Mouse (Mus musculus): Measurements from ENCODE around the gene Arhgef33. TPM values are rescaled to one million over a fixed set of nuclear protein-coding genes. Genes with fewer than 3 reads are reported as not detected.

Gene Arhgef33
- polyA plus RNA-seq, 1 experiment from 2014 or later: 1.2 TPM

DNA sequence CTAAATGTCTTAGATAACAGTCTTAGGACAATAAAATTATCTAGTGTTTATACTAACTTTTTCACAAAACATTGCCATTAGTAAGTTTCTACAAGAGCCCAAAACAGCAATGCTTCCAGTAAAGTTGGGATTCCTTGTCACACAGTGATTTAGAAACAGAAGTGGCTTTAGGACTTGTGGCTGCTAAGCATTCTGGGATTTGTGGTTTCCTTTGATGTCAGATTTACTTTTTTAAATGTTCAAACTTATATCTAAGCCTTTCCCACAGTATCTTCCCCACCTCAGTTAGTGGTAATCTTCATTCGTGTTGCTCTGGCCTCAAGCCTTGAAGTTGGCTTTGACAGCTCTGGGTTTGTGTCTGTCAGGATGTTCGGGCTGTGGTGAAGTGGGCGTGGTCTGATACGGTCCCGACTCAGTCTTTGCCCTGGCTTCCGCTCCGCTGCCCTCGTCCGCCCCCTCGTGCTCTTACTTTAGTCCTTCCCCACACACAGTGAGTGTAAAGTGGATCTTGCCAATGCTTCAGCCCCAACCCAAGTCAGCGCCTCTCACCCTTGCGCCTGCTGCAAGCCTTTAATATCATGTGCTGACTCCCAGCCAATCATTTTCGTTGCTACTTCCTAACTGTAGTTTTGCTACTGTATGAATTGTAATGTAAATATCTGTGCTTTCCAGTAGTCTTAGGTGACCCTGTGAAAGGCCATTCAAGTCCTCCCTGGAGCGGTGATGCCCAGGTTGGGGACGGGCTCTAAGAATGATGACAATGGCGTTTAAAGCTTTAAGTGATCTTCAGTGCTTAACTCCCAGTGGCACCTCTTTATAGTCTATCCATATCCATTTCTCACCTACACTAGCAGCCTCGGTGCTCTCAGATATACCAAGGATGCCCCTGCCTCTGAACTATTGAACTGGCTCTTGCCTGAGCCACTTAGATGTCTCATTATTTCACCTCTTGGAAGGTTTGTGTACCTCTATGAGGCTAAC lies 84.5 kb downstream of the Arhgef33 start:
- no peak overlapping the region for H3K27ac ChIP-seq (ENCODE audit: low read length)
- H3K4me2 ChIP-seq (replicated peaks; ENCODE audit: low read depth, low read length): peak overlapping the region; percentile 56
- peak overlapping the region; percentile 40 for H3K4me3 ChIP-seq (ENCODE audit: low read depth, low read length)
- no peaks in the 10 kb centered on the region for H3K4me1 ChIP-seq (ENCODE audit: control insufficient read depth, insufficient read depth, low read length)
- peak; percentile 79 for ATAC-seq (ENCODE audit: insufficient number of reproducible peaks, insufficient read depth, low FRiP score, low read depth)
- 10% methylated on average over 17 of the region's 17 CpGs for WGBS
- H3K9me3 ChIP-seq (ENCODE audit: control insufficient read depth, low read depth, low read length): no peaks in the 10 kb centered on the region
- H3K36me3 ChIP-seq (ENCODE audit: control insufficient read depth, insufficient read depth, low read length): no peaks in the 10 kb centered on the region
- H3K27me3 ChIP-seq (ENCODE audit: control insufficient read depth, insufficient read depth, low read length): no peaks in the 10 kb centered on the region
- H3K9ac ChIP-seq (replicated peaks; ENCODE audit: low read depth, low read length): peak overlapping the region; percentile 11; the same call in 1 of the 2 replicates

DNA sequence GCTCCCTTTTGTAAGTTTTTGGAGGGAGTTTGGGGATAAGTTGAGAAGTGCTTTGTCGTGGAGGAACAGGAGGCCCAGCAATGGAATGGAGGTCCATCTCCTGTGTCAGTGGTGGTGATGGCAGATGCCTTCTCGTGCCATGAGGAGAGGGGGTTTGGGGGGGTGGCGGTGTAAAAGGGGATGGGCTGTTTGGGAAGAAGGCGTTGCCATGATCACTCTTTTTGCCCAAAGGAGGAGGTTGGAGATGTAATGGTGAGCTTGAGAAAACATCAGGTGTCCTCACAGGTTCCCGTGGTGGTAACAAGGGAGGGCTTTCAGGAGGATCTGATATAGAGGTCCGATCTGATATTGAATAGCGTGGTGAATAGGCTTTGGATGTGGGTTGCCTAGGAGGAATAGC lies 91.0 kb downstream of the Arhgef33 start:
- H3K9me3 ChIP-seq (ENCODE audit: control insufficient read depth, low read depth, low read length): no peaks in the 10 kb centered on the region
- 96% methylated on average over 7 of the region's 7 CpGs for WGBS
- no peak overlapping the region for H3K9ac ChIP-seq (replicated peaks; ENCODE audit: low read depth, low read length)
- no peak overlapping the region for H3K27ac ChIP-seq (ENCODE audit: low read length)
- no peak overlapping the region for H3K4me2 ChIP-seq (replicated peaks; ENCODE audit: low read depth, low read length)
- H3K27me3 ChIP-seq (ENCODE audit: control insufficient read depth, insufficient read depth, low read length): no peaks in the 10 kb centered on the region
- no peaks in the 10 kb centered on the region for H3K4me1 ChIP-seq (ENCODE audit: control insufficient read depth, insufficient read depth, low read length)
- peaks cover 12% of the 10 kb centered on the region for H3K36me3 ChIP-seq (ENCODE audit: control insufficient read depth, insufficient read depth, low read length)
- ATAC-seq (ENCODE audit: insufficient number of reproducible peaks, insufficient read depth, low FRiP score, low read depth): no peak
- no peak overlapping the region for H3K4me3 ChIP-seq (ENCODE audit: low read depth, low read length)

DNA sequence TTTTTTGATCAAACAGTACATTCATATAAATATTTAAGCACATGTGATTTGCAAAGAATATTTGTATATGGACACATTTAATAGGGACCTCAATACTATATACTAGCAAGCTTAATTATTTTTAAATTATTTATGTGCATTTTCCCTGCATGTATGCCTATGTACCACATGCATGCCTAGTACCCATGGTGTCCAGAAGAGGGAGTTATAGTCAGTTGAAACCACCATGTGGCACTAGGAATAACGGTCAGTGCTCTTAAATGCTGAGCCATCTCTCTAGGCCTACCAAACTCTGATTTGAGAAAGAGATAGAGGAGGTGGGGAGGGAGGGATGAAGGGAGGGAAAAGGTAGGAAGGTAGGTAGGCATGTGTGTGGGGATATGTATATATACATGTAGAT lies 104.0 kb downstream of the Arhgef33 start:
- Histone ChIP-seq H3K36me3 (ENCODE audit: control insufficient read depth, insufficient read depth, low read length) (peaks cover 56% of the 10 kb centered on the region), H3K9me3 (ENCODE audit: control insufficient read depth, low read depth, low read length) (no peaks in the 10 kb centered on the region), H3K27me3 (ENCODE audit: control insufficient read depth, insufficient read depth, low read length) (no peaks in the 10 kb centered on the region), H3K4me3 (ENCODE audit: low read depth, low read length) (no peak overlapping the region), H3K27ac (ENCODE audit: low read length) (no peak overlapping the region), H3K4me2 (replicated peaks; ENCODE audit: low read depth, low read length) (no peak overlapping the region), H3K4me1 (ENCODE audit: control insufficient read depth, insufficient read depth, low read length) (no peaks in the 10 kb centered on the region), H3K9ac (replicated peaks; ENCODE audit: low read depth, low read length) (no peak overlapping the region)
- no peak for ATAC-seq (ENCODE audit: insufficient number of reproducible peaks, insufficient read depth, low FRiP score, low read depth)
- WGBS: 63% methylated on average over 1 of the region's 1 CpGs

DNA sequence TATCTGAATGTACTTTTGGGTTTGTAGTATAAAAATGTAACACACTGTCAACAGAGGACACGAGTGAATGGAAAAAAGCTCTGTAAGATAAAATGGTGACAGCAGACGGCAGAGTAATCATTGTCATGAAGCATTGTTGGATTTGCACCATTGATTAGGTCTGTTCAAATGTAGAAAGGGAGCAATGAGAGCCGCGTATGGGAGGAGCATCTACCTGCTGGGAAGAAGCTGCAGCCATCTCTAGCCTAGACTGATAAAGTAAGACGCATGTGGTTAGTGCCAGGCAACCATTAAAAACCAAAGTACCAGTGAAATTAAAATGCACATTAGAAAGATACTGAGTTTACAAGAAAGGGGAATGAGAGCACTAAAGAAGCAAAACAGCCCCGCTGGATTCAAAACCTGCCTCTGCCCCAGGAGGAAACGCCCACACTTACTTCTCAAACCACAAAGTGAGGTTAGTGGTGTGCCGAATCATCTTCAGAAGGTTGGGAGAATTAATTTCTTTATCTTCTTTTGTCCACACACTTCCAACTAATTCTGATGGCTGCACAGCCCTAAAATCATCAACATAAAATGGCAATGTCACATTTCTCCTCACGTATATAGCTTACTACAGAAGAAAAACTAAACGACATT lies 111.5 kb downstream of the Arhgef33 start:
- Histone ChIP-seq H3K4me2 (replicated peaks; ENCODE audit: low read depth, low read length) (no peak overlapping the region), H3K27me3 (ENCODE audit: control insufficient read depth, insufficient read depth, low read length) (no peaks in the 10 kb centered on the region), H3K27ac (ENCODE audit: low read length) (no peak overlapping the region), H3K4me3 (ENCODE audit: low read depth, low read length) (no peak overlapping the region), H3K36me3 (ENCODE audit: control insufficient read depth, insufficient read depth, low read length) (peaks cover 43% of the 10 kb centered on the region), H3K4me1 (ENCODE audit: control insufficient read depth, insufficient read depth, low read length) (no peaks in the 10 kb centered on the region), H3K9me3 (ENCODE audit: control insufficient read depth, low read depth, low read length) (no peaks in the 10 kb centered on the region), H3K9ac (replicated peaks; ENCODE audit: low read depth, low read length) (no peak overlapping the region)
- ATAC-seq (ENCODE audit: insufficient number of reproducible peaks, insufficient read depth, low FRiP score, low read depth): no peak
- WGBS: 90% methylated on average over 10 of the region's 10 CpGs

DNA sequence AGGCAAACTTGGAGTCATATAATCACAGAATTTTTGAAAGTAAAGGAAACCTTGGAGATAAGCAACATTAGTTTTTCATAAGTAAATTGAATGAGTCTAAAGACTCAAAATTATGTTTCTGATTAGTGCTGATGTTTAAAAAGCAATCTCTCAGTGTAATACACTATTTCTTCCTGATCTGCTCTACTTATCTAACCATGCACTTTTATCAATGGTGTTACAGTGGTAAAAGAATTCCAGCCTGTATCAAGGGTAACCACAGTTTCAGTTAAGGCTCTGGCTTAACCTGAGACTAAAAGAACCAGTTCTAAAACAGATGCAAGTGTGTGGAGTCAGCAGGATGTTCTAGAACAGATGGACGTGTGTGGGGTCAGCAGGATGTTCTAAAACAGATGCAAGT lies 113.8 kb downstream of the Arhgef33 start:
- Histone ChIP-seq H3K27ac (ENCODE audit: low read length) (no peak overlapping the region), H3K36me3 (ENCODE audit: control insufficient read depth, insufficient read depth, low read length) (peaks cover 34% of the 10 kb centered on the region), H3K9ac (replicated peaks; ENCODE audit: low read depth, low read length) (no peak overlapping the region), H3K4me1 (ENCODE audit: control insufficient read depth, insufficient read depth, low read length) (no peaks in the 10 kb centered on the region), H3K9me3 (ENCODE audit: control insufficient read depth, low read depth, low read length) (no peaks in the 10 kb centered on the region), H3K4me3 (ENCODE audit: low read depth, low read length) (no peak overlapping the region), H3K27me3 (ENCODE audit: control insufficient read depth, insufficient read depth, low read length) (no peaks in the 10 kb centered on the region), H3K4me2 (replicated peaks; ENCODE audit: low read depth, low read length) (no peak overlapping the region)
- no peak for ATAC-seq (ENCODE audit: insufficient number of reproducible peaks, insufficient read depth, low FRiP score, low read depth)
- 93% methylated on average over 1 of the region's 1 CpGs for WGBS

DNA sequence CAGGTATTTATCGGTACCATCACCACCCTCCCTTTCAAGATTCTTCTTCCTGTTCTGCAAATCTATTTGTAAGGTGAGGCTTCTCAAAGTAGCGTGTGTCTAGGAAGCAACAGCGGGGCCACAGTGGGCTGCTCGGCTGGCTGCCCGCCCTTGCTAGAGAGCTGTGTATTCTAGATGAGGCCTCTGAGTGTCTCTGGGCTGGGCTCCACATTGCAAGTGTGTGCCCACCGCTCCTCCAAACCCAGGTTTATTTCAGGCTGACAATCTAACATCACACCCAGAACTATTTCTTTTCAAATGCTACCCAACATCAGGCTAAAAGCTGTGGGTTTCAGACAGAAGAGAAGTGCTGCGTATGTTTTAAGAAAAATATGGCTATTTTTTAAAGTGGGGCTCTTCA lies 119.0 kb downstream of the Arhgef33 start:
- Histone ChIP-seq H3K27ac (ENCODE audit: low read length) (no peak overlapping the region), H3K9me3 (ENCODE audit: control insufficient read depth, low read depth, low read length) (no peaks in the 10 kb centered on the region), H3K27me3 (ENCODE audit: control insufficient read depth, insufficient read depth, low read length) (no peaks in the 10 kb centered on the region), H3K4me3 (ENCODE audit: low read depth, low read length) (no peak overlapping the region), H3K9ac (replicated peaks; ENCODE audit: low read depth, low read length) (no peak overlapping the region), H3K36me3 (ENCODE audit: control insufficient read depth, insufficient read depth, low read length) (peaks cover 10% of the 10 kb centered on the region), H3K4me1 (ENCODE audit: control insufficient read depth, insufficient read depth, low read length) (no peaks in the 10 kb centered on the region), H3K4me2 (replicated peaks; ENCODE audit: low read depth, low read length) (no peak overlapping the region)
- ATAC-seq (ENCODE audit: insufficient number of reproducible peaks, insufficient read depth, low FRiP score, low read depth): no peak
- 81% methylated on average over 7 of the region's 7 CpGs for WGBS

DNA sequence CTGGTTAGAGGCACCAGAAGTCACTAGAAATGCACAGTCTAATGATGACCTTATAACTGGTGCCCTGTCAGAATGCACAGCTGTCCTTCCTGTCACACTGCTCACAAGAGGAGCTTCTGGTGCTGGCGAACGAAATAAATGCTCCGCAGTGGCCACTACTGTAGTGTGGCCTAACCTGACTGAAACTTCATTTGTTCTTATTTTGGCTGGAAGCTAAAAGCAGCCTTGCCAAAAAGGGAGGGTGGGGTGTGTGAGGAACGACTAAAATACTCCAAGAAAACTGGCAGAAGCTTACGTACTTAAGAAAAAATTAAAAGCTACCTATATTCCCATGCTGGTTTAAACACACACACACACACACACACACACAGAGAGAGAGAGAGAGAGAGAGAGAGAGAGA lies 119.7 kb downstream of the Arhgef33 start:
- Histone ChIP-seq H3K4me2 (replicated peaks; ENCODE audit: low read depth, low read length) (no peak overlapping the region), H3K27ac (ENCODE audit: low read length) (no peak overlapping the region), H3K9ac (replicated peaks; ENCODE audit: low read depth, low read length) (no peak overlapping the region), H3K4me3 (ENCODE audit: low read depth, low read length) (no peak overlapping the region), H3K9me3 (ENCODE audit: control insufficient read depth, low read depth, low read length) (no peaks in the 10 kb centered on the region), H3K36me3 (ENCODE audit: control insufficient read depth, insufficient read depth, low read length) (peaks cover 10% of the 10 kb centered on the region), H3K27me3 (ENCODE audit: control insufficient read depth, insufficient read depth, low read length) (no peaks in the 10 kb centered on the region), H3K4me1 (ENCODE audit: control insufficient read depth, insufficient read depth, low read length) (no peaks in the 10 kb centered on the region)
- 65% methylated on average over 5 of the region's 5 CpGs for WGBS
- no peak for ATAC-seq (ENCODE audit: insufficient number of reproducible peaks, insufficient read depth, low FRiP score, low read depth)

DNA sequence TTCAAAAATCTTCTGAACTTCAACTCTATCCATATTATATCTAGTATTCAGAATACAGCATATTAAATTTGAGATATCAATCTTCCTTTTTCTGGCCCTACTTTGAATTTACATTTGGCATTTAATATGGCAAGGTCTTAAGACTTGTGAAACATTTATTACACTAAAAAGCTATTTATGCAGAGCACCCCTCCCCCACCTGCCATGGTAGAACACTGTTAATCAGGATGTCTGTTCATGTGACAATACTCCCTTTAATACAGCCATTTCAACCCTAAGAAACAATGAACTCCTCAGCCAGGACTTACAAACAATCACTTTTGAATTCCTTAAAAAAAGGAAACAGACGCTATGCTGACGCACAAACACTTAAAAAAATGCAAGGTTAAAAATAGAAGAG lies 120.8 kb downstream of the Arhgef33 start:
- Histone ChIP-seq H3K4me2 (replicated peaks; ENCODE audit: low read depth, low read length) (no peak overlapping the region), H3K36me3 (ENCODE audit: control insufficient read depth, insufficient read depth, low read length) (peaks cover 4% of the 10 kb centered on the region; the same call in 1 of the 2 replicates), H3K27ac (ENCODE audit: low read length) (no peak overlapping the region), H3K9me3 (ENCODE audit: control insufficient read depth, low read depth, low read length) (no peaks in the 10 kb centered on the region), H3K9ac (replicated peaks; ENCODE audit: low read depth, low read length) (no peak overlapping the region), H3K4me3 (ENCODE audit: low read depth, low read length) (no peak overlapping the region), H3K27me3 (ENCODE audit: control insufficient read depth, insufficient read depth, low read length) (no peaks in the 10 kb centered on the region), H3K4me1 (ENCODE audit: control insufficient read depth, insufficient read depth, low read length) (no peaks in the 10 kb centered on the region)
- 72% methylated on average over 2 of the region's 2 CpGs for WGBS
- no peak for ATAC-seq (ENCODE audit: insufficient number of reproducible peaks, insufficient read depth, low FRiP score, low read depth)

Data from stomach, embryonic 14.5 days (tissue).